Mouse (Mus musculus): ENCODE measurements around the gene St7. TPM values are rescaled to one million over a fixed set of nuclear protein-coding genes. Genes with fewer than 3 reads are reported as not detected.

Gene St7
- total RNA-seq, 2 experiments from 2014 or later = 48.0 to 52.5 TPM

GRCm38 (mm10) chr6:17720022-17720421 is 27.3 kb downstream of the St7 start:
- DNase-seq = no peak

DNA sequence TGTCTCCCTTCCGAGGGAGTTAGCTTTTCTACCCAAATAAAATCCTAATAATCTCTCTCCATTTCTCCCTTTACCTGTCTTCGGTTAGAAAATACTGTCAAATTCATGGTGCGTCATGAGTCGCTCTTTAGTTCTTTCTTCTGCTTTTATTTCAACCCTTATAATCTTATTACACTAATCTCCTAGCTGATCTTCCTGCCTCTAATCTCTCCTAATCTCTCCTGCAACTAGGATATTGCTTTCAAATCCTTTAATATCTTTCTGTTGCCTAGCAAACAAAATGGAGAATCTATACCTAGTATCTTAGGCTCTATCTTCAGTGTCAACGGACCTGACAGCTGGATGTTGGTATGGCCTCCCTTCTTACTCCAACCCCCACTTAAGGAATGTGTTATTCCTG is 29.0 kb downstream of the St7 start:
- no peak for DNase-seq

GRCm38 (mm10) chr6:17725841-17726460 is 33.2 kb downstream of the St7 start:
- DNase-seq = peak; percentile 40 to 51

- no peak for DNase-seq
These were observed 34.5 kb downstream of the St7 start for GRCm38 (mm10) chr6:17727241-17727640.

DNA sequence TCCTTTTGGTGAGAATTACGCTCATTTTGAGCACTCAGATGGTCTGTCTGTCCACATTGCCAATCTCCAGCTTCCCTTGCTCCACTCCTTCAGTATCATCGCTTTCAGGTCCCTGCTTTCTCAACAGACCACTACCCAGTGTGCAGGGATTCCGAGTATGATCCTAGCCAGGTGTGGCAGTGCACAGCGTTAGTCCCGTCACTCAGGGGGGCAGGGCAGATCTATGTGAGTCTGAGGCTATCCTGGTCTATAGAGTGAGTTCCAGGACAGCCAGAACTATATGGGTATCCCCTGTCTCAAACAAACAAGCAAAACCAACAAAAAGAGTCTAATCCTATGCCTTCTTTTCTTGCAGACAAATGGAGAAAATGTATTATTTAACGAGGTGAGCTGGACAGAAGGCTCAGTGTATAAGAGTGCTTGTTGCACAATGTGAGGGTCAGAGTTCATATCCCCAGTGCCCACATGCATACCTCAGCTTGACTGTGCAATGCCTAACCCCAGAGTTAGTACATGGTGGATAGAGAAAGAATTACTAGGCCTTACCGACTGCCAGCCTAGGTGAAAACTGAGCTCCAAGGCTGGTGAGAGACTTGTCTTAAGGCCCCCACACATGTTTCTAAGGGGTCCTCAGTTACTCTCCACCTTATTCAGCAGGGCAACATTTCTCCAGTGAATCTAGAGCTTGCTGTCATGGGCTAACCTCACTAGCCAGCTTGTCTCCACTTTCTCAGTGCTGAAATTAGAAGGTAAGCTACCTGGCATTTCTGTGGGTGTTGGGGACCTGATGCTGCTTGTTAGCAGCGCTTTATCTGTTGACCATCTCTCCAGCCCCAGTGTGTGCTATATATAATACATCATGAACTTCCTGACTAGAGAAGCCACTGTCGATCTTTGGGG is 35.4 kb downstream of the St7 start:
- no peak for DNase-seq

DNA sequence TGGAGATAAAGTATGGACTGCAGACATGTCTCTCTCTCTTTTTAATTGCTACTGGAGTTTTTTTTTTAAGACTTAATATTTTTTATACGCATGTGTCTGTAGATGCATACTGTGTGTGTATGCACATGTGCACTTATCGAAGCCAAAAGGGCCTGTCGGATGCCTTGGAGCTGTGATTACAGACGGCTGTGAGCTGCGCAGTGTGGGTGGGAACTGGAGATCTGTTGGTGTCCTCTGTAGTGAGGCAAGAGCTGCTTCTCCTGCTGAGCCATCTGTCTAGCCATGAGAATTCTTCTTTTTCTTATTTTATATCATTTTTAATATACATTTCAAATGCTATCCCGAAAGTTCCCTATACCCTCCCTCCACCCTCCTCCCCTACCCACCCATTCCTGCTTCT is 37.4 kb downstream of the St7 start:
- peak; percentile 68 to 74 for DNase-seq

DNA sequence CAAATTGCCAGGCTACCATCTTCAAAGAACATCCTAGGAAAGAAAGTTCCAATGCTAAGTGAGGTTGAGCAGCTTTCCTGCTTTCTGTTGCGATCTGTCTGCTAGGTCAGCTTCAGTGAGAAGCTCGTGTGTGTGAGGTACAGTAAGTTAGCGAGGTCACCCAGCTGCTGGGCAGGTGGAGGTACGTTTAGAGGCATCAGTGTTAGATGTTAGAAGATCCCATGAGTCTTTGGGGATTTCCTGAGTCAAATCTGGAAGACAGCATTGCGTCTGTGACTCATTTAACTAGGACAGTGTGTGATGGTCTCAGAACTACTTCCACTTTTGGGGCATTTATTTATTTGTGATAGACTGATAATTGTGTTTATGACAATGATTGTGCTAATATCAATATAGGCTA is 39.0 kb downstream of the St7 start:
- DNase-seq = no peak

DNA sequence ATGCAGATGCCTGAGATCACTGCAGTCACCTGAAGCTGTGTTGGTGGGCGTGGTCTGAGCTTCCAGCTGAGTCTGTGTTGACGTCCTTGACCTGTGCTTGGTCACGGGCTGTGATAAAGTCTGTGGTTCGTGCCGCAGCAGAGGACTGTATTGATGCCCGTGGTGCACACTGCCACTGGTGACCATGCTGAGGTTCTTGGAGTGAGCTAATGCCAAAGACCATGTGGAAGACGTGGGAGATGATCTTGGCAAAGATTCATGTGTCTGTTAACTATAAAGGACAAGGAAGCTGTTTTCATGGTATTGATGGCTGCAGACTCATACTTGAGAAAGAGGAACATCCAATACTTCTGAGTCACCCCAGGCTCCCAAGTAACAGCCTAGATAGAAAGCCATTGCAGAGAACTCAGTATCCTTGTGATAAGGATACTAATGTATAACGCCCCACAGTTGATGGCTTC is 41.2 kb downstream of the St7 start:
- DNase-seq = no peak

DNA sequence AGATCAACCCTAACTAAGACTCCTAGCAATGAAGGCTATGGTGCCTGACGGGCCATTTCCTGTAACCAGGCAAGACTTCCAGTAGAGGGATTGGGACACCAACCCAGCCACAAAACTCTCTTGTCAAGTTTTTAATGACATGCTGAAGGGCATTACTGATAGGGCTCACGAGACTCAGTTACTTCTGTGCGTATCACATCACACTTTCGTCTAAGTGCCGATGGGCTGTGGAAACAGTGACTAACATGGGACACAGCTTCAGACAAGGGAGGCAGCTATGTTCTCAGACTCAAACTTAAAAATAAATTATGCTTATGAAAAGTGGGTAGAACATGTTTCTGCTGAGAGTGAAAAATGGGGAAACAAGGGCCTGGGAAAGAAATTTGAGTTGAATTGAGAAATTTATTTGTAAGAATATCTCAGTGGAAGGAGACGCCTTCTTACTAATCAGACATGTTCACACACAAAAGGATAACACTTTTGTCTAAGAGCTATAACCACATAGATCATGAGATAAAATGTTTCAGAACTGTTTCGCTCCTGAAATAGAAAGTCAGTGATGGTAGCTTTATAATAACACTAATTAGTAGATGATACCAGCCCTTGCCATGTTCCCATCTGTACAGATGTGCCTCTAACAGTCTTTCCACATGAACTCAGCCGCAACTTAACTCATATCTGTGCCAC is 44.7 kb downstream of the St7 start:
- no peak for DNase-seq

DNA sequence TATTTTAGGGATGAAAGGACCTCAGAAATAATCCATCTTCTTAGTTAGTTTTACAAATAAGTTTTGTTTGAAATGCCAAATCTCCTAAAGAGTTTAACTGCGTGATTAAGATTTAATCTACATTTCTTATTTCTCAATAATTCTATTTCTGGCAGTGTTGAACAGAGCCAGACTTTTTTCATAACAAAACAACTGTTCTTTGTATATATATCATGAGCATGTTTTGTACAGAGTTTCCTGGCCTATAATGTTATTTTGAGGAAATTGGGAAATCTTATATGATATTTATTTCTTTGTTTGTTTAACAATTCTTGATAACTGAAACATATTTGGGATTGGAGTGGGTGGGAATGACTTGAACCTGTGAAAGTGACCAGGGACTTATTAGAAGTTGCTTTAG is 47.4 kb downstream of the St7 start:
- no peak for DNase-seq

GRCm38 (mm10) chr6:17741639-17742038 is 48.9 kb downstream of the St7 start:
- DNase-seq = no peak

DNA sequence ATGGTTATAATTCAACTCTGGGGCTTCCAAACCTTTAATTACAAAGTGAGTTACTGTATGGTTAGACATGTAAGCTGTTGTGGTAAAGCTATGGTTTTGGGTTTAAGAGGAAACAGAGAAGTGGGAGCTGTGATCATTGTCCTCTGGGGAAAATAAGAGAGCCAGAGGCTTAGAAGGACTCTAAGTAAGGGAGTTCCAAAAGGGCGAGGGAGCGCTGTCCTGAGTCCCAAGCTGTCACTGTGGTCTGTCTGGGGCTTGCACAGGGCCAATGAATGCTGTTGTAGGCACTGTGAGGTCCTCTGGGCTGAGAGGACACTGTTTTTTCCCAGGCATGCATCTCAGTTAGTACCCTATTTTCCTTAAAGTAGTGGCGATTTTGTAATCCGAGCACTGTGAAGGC is 49.5 kb downstream of the St7 start:
- no peak for DNase-seq

DNA sequence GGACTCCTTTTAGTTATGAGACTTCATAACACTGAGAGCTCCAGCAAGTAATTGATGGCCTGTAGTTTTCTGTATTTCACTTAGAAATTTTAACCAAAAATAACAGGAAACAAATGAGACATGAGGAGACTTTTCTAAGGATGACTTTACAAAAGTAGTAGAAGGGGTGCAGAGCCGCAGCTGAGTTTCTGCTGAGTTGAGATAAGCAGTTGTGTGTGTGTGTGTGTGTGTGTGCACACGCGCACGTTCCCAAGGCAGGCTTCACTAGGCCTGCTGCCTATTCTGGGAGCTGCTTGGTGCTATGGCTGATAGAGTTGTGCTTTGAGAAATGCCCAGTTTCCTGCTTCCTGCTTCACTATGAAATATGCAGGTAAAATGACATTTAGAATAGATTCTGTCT is 50.6 kb downstream of the St7 start:
- no peak for DNase-seq

- no peak for DNase-seq
These were observed 55.0 kb downstream of the St7 start for GRCm38 (mm10) chr6:17747724-17748123.

DNA sequence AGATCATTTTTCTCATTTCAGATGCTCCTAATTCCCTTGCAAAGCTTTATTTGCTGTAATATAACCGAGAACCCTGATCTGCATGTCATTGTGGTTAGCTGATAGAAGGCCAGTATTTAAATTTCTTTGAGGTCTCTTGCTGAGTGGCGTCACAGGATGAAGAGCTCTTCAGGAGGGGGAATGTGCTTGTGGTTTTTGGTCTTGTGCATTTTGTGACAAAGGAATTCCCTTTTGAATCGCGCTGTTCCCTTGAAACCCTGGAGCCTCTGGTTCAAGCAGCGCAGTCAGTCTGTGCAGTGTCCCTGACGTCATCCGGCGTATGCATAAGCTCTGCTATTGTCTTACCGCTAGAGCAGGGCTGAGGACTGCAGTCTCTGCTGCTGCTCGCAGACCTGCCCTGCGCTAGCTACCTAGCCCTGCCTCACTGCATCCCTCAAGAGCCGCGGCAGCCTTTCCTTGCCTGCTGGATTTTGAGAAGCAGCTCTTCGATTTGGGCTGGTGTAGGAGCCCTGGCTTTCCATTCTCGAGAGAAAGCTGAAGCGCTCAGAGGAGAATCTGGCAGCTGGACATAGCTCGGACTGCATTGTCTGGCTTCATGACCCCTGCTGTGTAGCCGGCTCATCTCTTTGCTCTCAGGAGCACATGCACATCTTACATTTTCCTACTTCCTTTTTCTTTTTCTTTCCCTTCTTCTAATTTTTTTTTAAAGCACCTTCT is 56.3 kb downstream of the St7 start:
- peak; percentile 78 to 80 for DNase-seq

DNA sequence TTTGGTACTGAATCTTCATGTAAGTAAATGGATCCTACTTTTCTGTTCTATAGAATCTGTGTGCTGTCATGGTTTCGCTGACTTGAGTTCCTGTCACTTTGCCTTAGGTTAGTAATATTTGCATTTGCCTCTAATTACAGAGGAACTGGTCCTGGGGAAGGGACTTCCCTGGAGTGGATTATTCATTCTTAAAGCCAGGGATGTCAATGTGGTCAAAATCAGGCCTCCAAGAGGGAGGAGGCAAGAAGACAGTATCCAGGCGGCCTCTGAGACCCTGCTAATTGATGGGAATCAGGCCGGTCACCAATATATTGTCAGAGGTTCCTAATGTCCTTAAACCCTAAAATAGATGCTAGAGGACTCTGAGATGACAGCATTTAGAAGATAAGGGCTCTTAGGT is 56.9 kb downstream of the St7 start:
- DNase-seq = peak in 1 of 2 experiments; percentile 16

- DNase-seq = peak in 1 of 2 experiments; percentile 14
These were observed 57.4 kb downstream of the St7 start for GRCm38 (mm10) chr6:17750041-17750660.

GRCm38 (mm10) chr6:17750957-17751356 is 58.2 kb downstream of the St7 start:
- DNase-seq = no peak

- DNase-seq = no peak
These were observed 63.2 kb downstream of the St7 start for GRCm38 (mm10) chr6:17755902-17756301.

DNA sequence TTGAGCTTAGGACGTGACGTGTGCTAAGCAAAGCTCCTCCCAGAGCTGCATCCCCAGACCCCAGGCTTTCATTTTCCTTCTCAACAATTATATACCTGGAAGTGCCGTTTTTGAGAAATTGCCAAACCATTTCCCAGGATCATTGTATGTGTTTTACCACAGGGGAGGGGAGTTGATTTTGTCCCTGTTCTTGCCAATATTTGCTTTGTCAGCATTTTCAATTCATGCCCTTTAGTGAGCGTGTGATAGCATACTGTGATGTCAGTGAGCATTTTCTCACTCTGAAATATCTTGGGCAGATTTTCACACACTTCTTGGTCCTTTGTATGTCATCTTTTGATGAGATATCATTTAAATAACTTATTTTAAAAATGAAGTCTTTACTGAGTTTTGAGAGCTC is 65.8 kb downstream of the St7 start:
- DNase-seq = no peak

GRCm38 (mm10) chr6:17763963-17764659 is 71.4 kb downstream of the St7 start:
- peak in 1 of 2 experiments; percentile 52 for DNase-seq

GRCm38 (mm10) chr6:17764660-17764998 is 71.9 kb downstream of the St7 start:
- DNase-seq = no peak

All from layer of hippocampus, postnatal 36 days (tissue).